Mouse (Mus musculus) liver, adult 2 months (tissue): ENCODE results near the gene 9930022D16Rik. TPM values are rescaled to one million over a fixed set of nuclear protein-coding genes. Genes with fewer than 3 reads are reported as not detected.

Experiments used
- DNase-seq: peaks from one replicate; pipeline ENCODE4 v3.0.0-alpha.2; 2011; ENCODE audit warnings: low read depth, low spot score; ENCODE audit errors: extremely low read depth
- H3K27ac ChIP-seq: fragments of 200-500 bp; replicated peaks from 2 replicates; pipeline ENCODE4 v1.5.1; 2012; ENCODE audit warnings: low read depth, mild to moderate bottlenecking, control low read depth, inconsistent platforms, low read length; ENCODE audit not compliant: insufficient read depth
- H3K27me3 ChIP-seq: fragments of 200-500 bp; 2 replicates; pipeline ENCODE4 v1.6.1; 2012; ENCODE audit warnings: mild to moderate bottlenecking, moderate library complexity, low read length, inconsistent platforms; ENCODE audit not compliant: control insufficient read depth, insufficient read depth
- H3K36me3 ChIP-seq: fragments of 200-500 bp; 2 replicates; pipeline ENCODE4 v1.6.1; 2012; ENCODE audit warnings: low read length, inconsistent platforms; ENCODE audit not compliant: control insufficient read depth, insufficient read depth
- H3K4me1 ChIP-seq: fragments of 200-500 bp; 2 replicates; pipeline ENCODE4 v1.6.1; 2011; ENCODE audit warnings: low read length; ENCODE audit not compliant: control insufficient read depth, insufficient read depth
- H3K4me3 ChIP-seq: fragments of 200-500 bp; 2 replicates; pipeline ENCODE4 v1.5.1; 2011; ENCODE audit warnings: low read depth, mild to moderate bottlenecking, control low read depth, low read length, moderate library complexity; ENCODE audit not compliant: insufficient read depth
- H3K79me2 ChIP-seq: fragments of 200-500 bp; 2 replicates; pipeline ENCODE4 v1.6.1; 2012; ENCODE audit warnings: inconsistent platforms, mild to moderate bottlenecking, low read length, moderate library complexity; ENCODE audit not compliant: control insufficient read depth, insufficient read depth
- H3K9ac ChIP-seq: fragments of 200-500 bp; 2 replicates; pipeline ENCODE4 v1.6.1; 2012; ENCODE audit warnings: low read depth, mild to moderate bottlenecking, control low read depth, inconsistent platforms, low read length
- CTCF ChIP-seq: fragments of 200-500 bp; IDR thresholded peaks from 2 replicates; pipeline ENCODE4 v1.5.1; 2011; ENCODE audit warnings: low read depth, low read length, control low read depth
- POLR2A ChIP-seq: fragments of 200-500 bp; IDR thresholded peaks from 2 replicates; pipeline ENCODE4 v1.6.1; 2011; ENCODE audit warnings: low read length, control low read depth; ENCODE audit not compliant: insufficient read depth; ENCODE audit errors: extremely low read depth
- WGBS: fragments of 180-500 bp; shearing (Covaris S2); methylation state at CpG from one replicate; pipeline ENCODE4 v1.1.7; 2018; 5-methylcytosine and 5-hydroxymethylcytosine counted together
- polyA plus RNA-seq: library from polyadenylated mRNA; depleted of rRNA; stranded (reverse); fragments of >200 nt; gene quantifications from 2 replicates; pipeline ENCODE4 v1.2.3, GENCODE M21; 2012; rRNA removed
- total RNA-seq: library from RNA; depleted of rRNA; stranded (reverse); fragments of >200 nt; gene quantifications from 2 replicates; pipeline ENCODE4 v1.2.3, GENCODE M21; 2014; rRNA removed

Gene 9930022D16Rik
- total RNA-seq (not detected in 2 replicates), polyA plus RNA-seq (not detected in 2 replicates)

DNA sequence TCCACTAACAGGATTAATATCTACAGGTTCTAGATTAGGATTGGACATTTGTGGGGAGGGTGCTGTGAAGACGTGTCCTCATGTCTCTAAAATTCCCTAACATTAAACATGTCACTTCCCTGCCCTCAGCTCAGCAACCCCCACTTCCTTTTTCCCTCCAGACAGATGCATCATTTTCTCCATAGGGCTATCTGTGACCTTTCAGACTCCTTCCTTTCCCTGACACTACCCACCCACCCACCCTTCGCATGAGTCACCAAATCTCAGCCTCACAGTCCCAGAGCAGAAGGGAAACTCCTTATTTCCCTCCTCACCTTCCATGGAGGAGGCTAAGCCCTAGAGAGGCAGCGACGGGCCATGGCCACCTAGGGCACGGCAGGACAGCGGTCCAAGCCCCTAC, at the start of gene 9930022D16Rik:
9930022D16Rik (plus strand) TSS at position 301 of the 400 bp plus-strand sequence.
- Histone ChIP-seq H3K4me1 (no peaks in the 10 kb centered on the region), H3K79me2 (no peaks in the 10 kb centered on the region), H3K36me3 (no peaks in the 10 kb centered on the region), H3K4me3 (no peak within 1 kb of the TSS), H3K27ac (no peak within 1 kb of the TSS), H3K27me3 (no peaks in the 10 kb centered on the region), H3K9ac (no peak within 1 kb of the TSS)
- DNase-seq, result no peak
- TF ChIP-seq POLR2A, result no peak
- no peak for TF ChIP-seq CTCF
- 87% methylated on average over 6 of the region's 6 CpGs for WGBS

DNA sequence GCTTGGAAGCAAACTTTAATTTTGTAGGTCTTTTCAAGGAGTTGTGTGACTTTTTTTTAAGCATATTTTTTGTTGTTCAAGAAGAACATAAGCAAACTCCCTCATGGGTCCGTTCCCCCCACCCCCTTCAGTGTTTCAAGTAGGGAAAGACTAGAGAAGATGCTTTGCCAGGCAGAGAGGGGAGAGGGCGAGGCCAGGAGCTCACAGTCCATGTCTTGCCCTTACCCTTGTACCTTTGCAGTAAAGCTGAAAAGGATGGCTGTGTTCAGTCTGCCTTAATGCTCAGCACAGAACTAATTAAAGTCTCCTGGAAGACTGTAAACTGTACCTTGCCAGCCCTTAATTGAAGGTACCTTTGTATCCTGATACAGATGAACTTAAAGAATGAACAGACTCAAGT, 49.4 kb upstream of the 9930022D16Rik start:
- Histone ChIP-seq H3K9ac (peak overlapping the region; percentile 0; the same call in 1 of the 2 replicates), H3K27me3 (no peaks in the 10 kb centered on the region), H3K36me3 (peaks cover 2% of the 10 kb centered on the region; the same call in 1 of the 2 replicates), H3K4me3 (no peak overlapping the region), H3K27ac (no peak overlapping the region), H3K79me2 (peaks cover 23% of the 10 kb centered on the region), H3K4me1 (peaks cover 26% of the 10 kb centered on the region)
- DNase-seq, result no peak
- WGBS, result 59% methylated on average over 2 of the region's 2 CpGs
- TF ChIP-seq POLR2A (no peak), CTCF (no peak)

GRCm38 (mm10) chr11:109364881-109365280, 48.8 kb upstream of the 9930022D16Rik start:
- Histone ChIP-seq H3K9ac (no peak overlapping the region; the same call in 1 of the 2 replicates), H3K27me3 (no peaks in the 10 kb centered on the region), H3K4me1 (peaks cover 26% of the 10 kb centered on the region), H3K27ac (no peak overlapping the region), H3K36me3 (peaks cover 2% of the 10 kb centered on the region; the same call in 1 of the 2 replicates), H3K79me2 (peaks cover 26% of the 10 kb centered on the region), H3K4me3 (peak overlapping the region; percentile 37; the same call in 1 of the 2 replicates)
- DNase-seq, result no peak
- 72% methylated on average over 10 of the region's 10 CpGs for WGBS
- TF ChIP-seq POLR2A, result no peak
- no peak for TF ChIP-seq CTCF

GRCm38 (mm10) chr11:109365818-109366217, 47.9 kb upstream of the 9930022D16Rik start:
- Histone ChIP-seq H3K9ac (no peak overlapping the region), H3K27me3 (no peaks in the 10 kb centered on the region), H3K4me1 (peaks cover 29% of the 10 kb centered on the region)

DNA sequence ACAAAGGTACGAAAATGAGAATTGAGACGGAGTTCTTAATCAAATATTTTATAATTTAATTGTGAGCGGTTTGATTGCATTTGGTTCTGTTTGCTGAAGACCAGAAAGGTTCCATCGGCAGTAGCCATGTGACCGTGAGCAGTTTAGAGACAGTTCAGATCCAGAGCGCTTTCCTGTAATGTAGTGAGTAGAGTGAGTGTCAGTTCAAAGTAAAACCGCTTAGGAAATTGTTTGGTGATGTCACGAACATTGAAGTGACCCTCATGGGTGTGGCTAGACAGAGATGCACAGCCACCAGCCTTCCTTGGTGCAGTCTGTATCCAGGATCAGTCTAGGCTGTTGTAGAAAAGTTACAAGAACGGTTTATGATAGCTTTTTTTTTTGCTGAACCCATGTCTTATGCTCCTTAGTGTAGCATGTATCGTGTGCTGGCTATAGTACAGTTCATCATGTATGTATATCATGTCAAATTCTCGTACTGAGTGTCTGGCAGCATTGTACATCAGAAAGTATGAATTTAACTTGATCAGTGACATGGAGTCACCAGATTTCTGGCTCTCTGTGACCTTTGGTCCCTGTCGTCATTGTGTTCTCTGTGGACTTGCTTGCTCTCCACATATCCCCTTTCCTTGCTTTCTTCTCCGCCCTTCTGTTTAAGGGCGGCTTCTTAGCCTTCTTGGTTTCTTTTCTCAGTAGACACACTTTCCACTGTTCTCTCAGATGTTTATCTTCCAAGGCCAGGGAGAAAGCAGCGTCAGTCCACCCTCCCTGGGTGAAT, 46.7 kb upstream of the 9930022D16Rik start:
- Histone ChIP-seq H3K4me3 (no peak overlapping the region), H3K9ac (peak overlapping the region; percentile 38; the same call in 1 of the 2 replicates), H3K27ac (peak overlapping the region; percentile 76), H3K27me3 (no peaks in the 10 kb centered on the region), H3K79me2 (peaks cover 46% of the 10 kb centered on the region), H3K36me3 (peaks cover 2% of the 10 kb centered on the region; the same call in 1 of the 2 replicates), H3K4me1 (peaks cover 23% of the 10 kb centered on the region)
- DNase-seq, result peak; percentile 88
- TF ChIP-seq POLR2A (no peak), CTCF (no peak)
- WGBS, result 20% methylated on average over 15 of the region's 15 CpGs

More at GRCm38 (mm10) chr11:109365818-109366217, 47.9 kb upstream of the 9930022D16Rik start:
- WGBS, result 87% methylated on average over 5 of the region's 5 CpGs
- peaks cover 2% of the 10 kb centered on the region; the same call in 1 of the 2 replicates for H3K36me3 ChIP-seq
- no peak for DNase-seq
- H3K79me2 ChIP-seq, result peaks cover 35% of the 10 kb centered on the region
- TF ChIP-seq POLR2A (no peak), CTCF (no peak)
- H3K4me3 ChIP-seq, result no peak overlapping the region
- no peak overlapping the region for H3K27ac ChIP-seq
